Mouse (Mus musculus) embryonic facial prominence, embryonic 14.5 days (tissue): Measurements from ENCODE around the gene Shisa5. TPM values are rescaled to one million over a fixed set of nuclear protein-coding genes. Genes with fewer than 3 reads are reported as not detected.

Experiments used
- ATAC-seq: fragments of 200-750 bp; cut with Nextera tagmentation; 2 replicates; pipeline ENCODE4 v1.8.0; 2017; ENCODE audit warnings: low read depth, moderate number of reproducible peaks, moderate TSS enrichment
- DNase-seq: peaks from one replicate; pipeline ENCODE4 v3.0.0-alpha.2; 2015; ENCODE audit warnings: low spot score
- H3K27ac ChIP-seq: fragments of 300-500 bp; sonication (generic); replicated peaks from 2 replicates; pipeline ENCODE4 v1.5.1; 2014; ENCODE audit warnings: low read depth, mild to moderate bottlenecking, low read length, moderate library complexity
- H3K27me3 ChIP-seq: fragments of 300-500 bp; sonication (generic); replicated peaks from 2 replicates; pipeline ENCODE4 v1.6.1; 2014; ENCODE audit warnings: low read length; ENCODE audit not compliant: control insufficient read depth, insufficient read depth
- H3K36me3 ChIP-seq: fragments of 300-500 bp; sonication (generic); 2 replicates; pipeline ENCODE4 v1.6.1; 2014; ENCODE audit warnings: low read length, mixed read lengths; ENCODE audit not compliant: control insufficient read depth, insufficient read depth
- H3K4me1 ChIP-seq: fragments of 300-500 bp; sonication (generic); 2 replicates; pipeline ENCODE4 v1.6.1; 2014; ENCODE audit warnings: antibody characterized with exemption, low read length; ENCODE audit not compliant: control insufficient read depth, insufficient read depth
- H3K4me2 ChIP-seq: fragments of 300-500 bp; sonication (generic); 2 replicates; pipeline ENCODE4 v1.6.1; 2014; ENCODE audit warnings: low read depth, mild to moderate bottlenecking, low read length, moderate library complexity, mixed read lengths
- H3K4me3 ChIP-seq: fragments of 300-500 bp; sonication (generic); 2 replicates; pipeline ENCODE4 v1.5.1; 2014; ENCODE audit warnings: low read depth, mild to moderate bottlenecking, low read length
- H3K9ac ChIP-seq: fragments of 300-500 bp; sonication (generic); 2 replicates; pipeline ENCODE4 v1.6.1; 2014; ENCODE audit warnings: low read depth, mild to moderate bottlenecking, low read length, moderate library complexity, mixed read lengths
- H3K9me3 ChIP-seq: fragments of 300-500 bp; sonication (generic); 2 replicates; pipeline ENCODE4 v1.6.1; 2016; ENCODE audit warnings: low read length; ENCODE audit not compliant: control insufficient read depth
- WGBS: fragments of 180-500 bp; shearing (Covaris S2); extraction: QIAGEN DNeasy Blood & Tissue Kit; methylation state at CpG from one replicate; pipeline ENCODE4 v1.1.7; 2014; 5-methylcytosine and 5-hydroxymethylcytosine counted together
- polyA plus RNA-seq: library from polyadenylated mRNA; unstranded; fragments of >200 nt; fragmentation: Nextera tagmentation; extraction: Ambion mirVana; gene quantifications from 2 replicates; pipeline ENCODE4 v1.2.1, GENCODE M21; 2014

Shisa5 gene
- polyA plus RNA-seq, 1 experiment from 2014 or later: 81.7 TPM

DNA sequence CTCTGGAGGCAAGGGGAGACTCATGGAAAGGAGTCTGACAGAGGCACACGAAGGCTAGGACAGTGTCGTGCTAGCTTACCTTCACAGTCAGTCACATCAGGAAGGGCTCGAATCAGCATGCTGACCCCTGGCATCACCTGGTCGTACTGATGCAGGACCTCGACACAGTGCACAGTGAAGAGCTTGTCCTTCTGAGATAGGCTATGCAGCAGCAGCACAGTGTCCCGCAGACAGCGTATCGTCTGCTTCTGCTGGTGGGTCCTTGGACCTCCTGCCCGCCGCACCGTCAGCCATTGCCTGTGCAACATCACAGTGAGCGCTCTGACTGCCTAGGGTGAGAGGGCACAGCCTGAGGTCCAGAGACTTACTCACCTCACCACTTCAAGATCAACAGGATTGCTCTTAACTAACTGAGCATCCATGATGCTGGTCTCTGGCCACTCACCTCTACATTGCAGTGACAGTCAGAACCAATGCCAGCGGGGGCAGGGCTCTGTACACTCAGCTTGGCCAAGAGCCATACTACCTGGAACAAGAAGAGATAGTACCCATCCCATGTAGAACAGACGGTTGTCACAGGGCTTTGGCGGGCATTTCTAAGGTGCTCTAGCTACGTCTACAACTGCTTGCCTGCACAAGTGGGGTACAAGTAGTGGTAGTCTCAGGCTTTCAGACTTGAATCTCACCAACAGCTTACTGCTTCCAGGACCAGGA lies 22.0 kb downstream of the Shisa5 start:
- Histone ChIP-seq H3K4me2 (no peak overlapping the region), H3K27me3 (no peaks in the 10 kb centered on the region), H3K36me3 (peaks cover 73% of the 10 kb centered on the region), H3K27ac (peak overlapping the region; percentile 84; the same call in 1 of the 2 replicates), H3K4me3 (no peak overlapping the region), H3K9me3 (no peaks in the 10 kb centered on the region), H3K4me1 (peaks cover 7% of the 10 kb centered on the region), H3K9ac (0 out of 2 replicates have a peak overlapping the region, but pooled peaks have one; percentile 61)
- 93% methylated on average over 16 of the region's 16 CpGs for WGBS
- DNase-seq (no peak), ATAC-seq (no peak)

DNA sequence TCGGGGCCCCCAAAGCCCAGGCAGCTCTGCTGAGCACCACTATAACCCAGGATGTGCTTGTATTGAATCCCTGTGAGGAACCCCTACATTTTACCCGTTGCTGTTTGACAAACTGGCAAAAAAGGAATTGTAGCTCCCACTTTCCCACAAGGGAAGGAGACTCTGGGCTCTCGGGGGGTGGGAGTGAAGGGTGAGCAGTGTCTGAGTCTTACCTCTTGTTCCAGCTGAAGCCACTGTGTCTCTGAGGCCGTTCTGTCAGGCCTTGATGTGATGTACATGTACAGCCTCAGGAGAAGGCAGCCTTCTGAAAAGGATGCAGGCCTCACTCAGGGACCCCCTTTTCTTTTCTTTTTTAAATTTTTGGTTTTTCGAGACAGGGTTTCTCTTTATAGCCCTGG lies 22.5 kb downstream of the Shisa5 start:
- no peak overlapping the region for H3K27ac ChIP-seq
- ATAC-seq: no peak
- H3K9ac ChIP-seq: no peak overlapping the region
- no peak overlapping the region for H3K4me3 ChIP-seq
- peaks cover 5% of the 10 kb centered on the region; the same call in 1 of the 2 replicates for H3K4me1 ChIP-seq
- no peak overlapping the region for H3K4me2 ChIP-seq
- no peak for DNase-seq
- 89% methylated on average over 5 of the region's 5 CpGs for WGBS
- H3K9me3 ChIP-seq: no peaks in the 10 kb centered on the region
- peaks cover 76% of the 10 kb centered on the region for H3K36me3 ChIP-seq
- no peaks in the 10 kb centered on the region for H3K27me3 ChIP-seq

GRCm38 (mm10) chr9:109068095-109068735 lies 29.9 kb downstream of the Shisa5 start:
- 90% methylated on average over 3 of the region's 3 CpGs for WGBS
- Histone ChIP-seq H3K9me3 (no peaks in the 10 kb centered on the region), H3K27ac (no peak overlapping the region), H3K4me3 (no peak overlapping the region), H3K4me2 (no peak overlapping the region), H3K4me1 (peaks cover 10% of the 10 kb centered on the region; the same call in 1 of the 2 replicates), H3K36me3 (peaks cover 86% of the 10 kb centered on the region), H3K27me3 (no peaks in the 10 kb centered on the region), H3K9ac (no peak overlapping the region)
- DNase-seq (no peak), ATAC-seq (no peak)

DNA sequence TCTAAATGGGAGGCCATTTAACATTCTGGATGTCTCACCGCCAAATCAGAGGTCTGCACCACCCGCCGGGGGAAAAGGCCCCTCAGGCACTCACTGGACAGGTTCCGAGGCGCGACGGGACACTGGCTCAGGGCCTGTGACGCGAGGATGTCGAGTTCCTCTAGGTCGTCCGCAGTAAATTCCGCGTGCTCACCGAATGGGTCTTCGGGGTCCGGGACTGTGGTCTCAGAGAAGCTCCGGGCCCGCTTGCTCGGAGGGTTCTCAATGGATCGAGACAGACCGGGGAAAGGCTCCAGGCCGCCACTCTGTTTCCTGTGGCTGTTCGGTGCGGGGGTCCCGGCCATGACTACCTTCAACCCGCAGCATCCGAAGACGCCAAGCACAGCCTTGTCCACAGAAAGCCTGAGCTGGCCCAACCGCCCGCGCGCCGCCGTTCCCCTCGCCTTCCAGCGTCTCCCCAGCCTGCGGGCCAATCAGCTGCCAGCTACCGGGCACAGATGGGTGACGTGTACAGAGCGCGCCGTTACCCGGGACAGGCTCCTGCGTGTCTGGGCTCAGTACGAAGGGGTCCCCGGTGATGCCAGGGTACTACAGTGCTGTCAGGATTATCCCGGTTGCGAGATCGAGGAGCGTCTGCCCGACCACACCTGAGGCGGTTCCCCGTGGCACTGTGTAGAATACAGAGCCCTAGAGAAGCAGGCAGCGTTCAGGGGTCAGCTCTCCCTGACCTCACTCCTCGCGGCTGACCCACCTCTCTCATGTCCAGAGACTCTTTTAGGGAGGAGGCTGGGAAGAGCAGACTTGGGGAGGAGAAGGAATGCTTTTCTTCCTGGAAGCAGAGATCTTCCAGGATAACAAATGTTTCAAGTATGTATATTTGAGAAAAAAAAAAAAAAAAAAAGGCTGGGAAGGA lies 35.6 kb downstream of the Shisa5 start, which contains the start of gene Atrip:
Gene Atrip (minus strand): TSS at position 464 of the 913 bp plus-strand sequence.
- Histone ChIP-seq H3K27me3 (no peaks in the 10 kb centered on the region), H3K9ac (peak within 1 kb of the TSS; percentile 92), H3K27ac (peak within 1 kb of the TSS; percentile 80), H3K4me1 (peaks cover 18% of the 10 kb centered on the region), H3K4me2 (peak within 1 kb of the TSS; percentile 88), H3K9me3 (no peaks in the 10 kb centered on the region), H3K4me3 (peak within 1 kb of the TSS; percentile 85), H3K36me3 (peaks cover 45% of the 10 kb centered on the region)
- WGBS: under 1% methylated on average over 51 of the region's 57 CpGs
- peak; percentile 95 for DNase-seq
- ATAC-seq: peak; percentile 99

- 98% methylated on average over 3 of the region's 3 CpGs for whole genome bisulfite sequencing
- no peak overlapping the region for H3K9ac ChIP-seq
- no peak overlapping the region for H3K27ac ChIP-seq
- no peak for ATAC-seq
- no peak for DNase-seq
- H3K36me3 ChIP-seq: peaks cover 28% of the 10 kb centered on the region
- no peaks in the 10 kb centered on the region for H3K9me3 ChIP-seq
- H3K4me2 ChIP-seq: peak overlapping the region; percentile 88; the same call in 1 of the 2 replicates
- peaks cover 14% of the 10 kb centered on the region for H3K4me1 ChIP-seq
- no peaks in the 10 kb centered on the region for H3K27me3 ChIP-seq
- H3K4me3 ChIP-seq: no peak overlapping the region
These were observed 42.2 kb downstream of the Shisa5 start for GRCm38 (mm10) chr9:109080516-109080915.

GRCm38 (mm10) chr9:109081749-109082123 lies 43.4 kb downstream of the Shisa5 start:
- Histone ChIP-seq H3K27ac (peak overlapping the region; percentile 65; the same call in 1 of the 2 replicates), H3K9me3 (no peaks in the 10 kb centered on the region), H3K4me1 (peaks cover 14% of the 10 kb centered on the region), H3K36me3 (peaks cover 28% of the 10 kb centered on the region), H3K4me2 (peak overlapping the region; percentile 88), H3K4me3 (peak overlapping the region; percentile 81), H3K27me3 (no peaks in the 10 kb centered on the region), H3K9ac (peak overlapping the region; percentile 84)
- DNase-seq (no peak), ATAC-seq (peak; percentile 10; the same call in 1 of the 2 replicates)
- 5% methylated on average over 11 of the region's 11 CpGs for WGBS

- Histone ChIP-seq H3K36me3 (peaks cover 28% of the 10 kb centered on the region), H3K9me3 (no peaks in the 10 kb centered on the region), H3K9ac (peak within 1 kb of the TSS; percentile 84), H3K27ac (peak within 1 kb of the TSS; percentile 65), H3K4me2 (peak within 1 kb of the TSS; percentile 88), H3K4me1 (peaks cover 14% of the 10 kb centered on the region), H3K27me3 (no peaks in the 10 kb centered on the region), H3K4me3 (peak within 1 kb of the TSS; percentile 81)
- under 1% methylated on average over 37 of the region's 37 CpGs for WGBS
- peak; percentile 96 for DNase-seq
- peak; percentile 98 for ATAC-seq
These were observed 43.9 kb downstream of the Shisa5 start, which contains the start of the genes Ccdc51 and Tma7 for GRCm38 (mm10) chr9:109082124-109082800. Gene Ccdc51 (plus strand): TSS chr9:109082493. Gene Tma7 (minus strand): TSS chr9:109082587.
